Mouse (Mus musculus): Measurements from ENCODE around the gene Gm21915. TPM values are rescaled to one million over a fixed set of nuclear protein-coding genes. Genes with fewer than 3 reads are reported as not detected.

The Gm21915 gene
- polyA plus RNA-seq, 1 experiment: not detected

GRCm38 (mm10) chr9:40666190-40666803 lies 4.1 kb upstream of the Gm21915 start:
- DNase-seq (ENCODE audit: low spot score): no peak

DNA sequence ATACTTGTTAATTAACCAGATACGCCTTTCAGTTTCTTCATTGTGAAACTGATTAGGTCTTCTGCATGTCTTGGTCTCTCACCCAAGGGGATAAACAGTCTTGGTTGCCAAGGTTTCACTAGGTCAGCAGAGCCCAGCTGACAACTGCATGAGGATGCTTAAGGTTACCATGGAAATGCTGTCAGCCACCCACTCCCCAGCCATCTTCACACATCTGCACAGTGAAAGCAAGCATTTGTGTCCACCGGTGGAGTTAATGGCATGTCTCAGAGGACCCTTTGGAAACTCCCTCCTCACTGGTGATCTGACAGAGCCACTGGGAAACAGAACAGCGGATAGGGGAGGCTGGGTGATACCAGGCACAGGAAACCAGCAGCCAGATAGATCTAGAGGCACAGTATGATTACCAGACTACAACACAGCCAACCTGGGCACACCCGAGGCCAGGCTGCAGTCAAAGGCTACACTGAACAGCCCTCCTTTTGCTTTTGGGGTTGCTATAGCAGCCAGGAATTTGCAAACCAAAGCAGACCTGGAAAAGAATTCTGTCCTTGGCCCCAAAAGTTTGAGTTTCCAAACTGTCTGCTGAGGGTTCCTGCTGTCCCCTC lies 1.0 kb downstream of the Gm21915 start:
- DNase-seq (ENCODE audit: low spot score): no peak

GRCm38 (mm10) chr9:40675203-40675958 lies 5.0 kb downstream of the Gm21915 start:
- no peak for DNase-seq (ENCODE audit: low spot score)

GRCm38 (mm10) chr9:40678653-40679052 lies 8.2 kb downstream of the Gm21915 start:
- no peak for DNase-seq (ENCODE audit: low spot score)

GRCm38 (mm10) chr9:40685801-40686420 lies 15.5 kb downstream of the Gm21915 start, which contains the start of gene Clmp:
Gene Clmp, plus strand, starts transcription at chr9:40685962.
- peak; percentile 43 for DNase-seq (ENCODE audit: low spot score)

DNA sequence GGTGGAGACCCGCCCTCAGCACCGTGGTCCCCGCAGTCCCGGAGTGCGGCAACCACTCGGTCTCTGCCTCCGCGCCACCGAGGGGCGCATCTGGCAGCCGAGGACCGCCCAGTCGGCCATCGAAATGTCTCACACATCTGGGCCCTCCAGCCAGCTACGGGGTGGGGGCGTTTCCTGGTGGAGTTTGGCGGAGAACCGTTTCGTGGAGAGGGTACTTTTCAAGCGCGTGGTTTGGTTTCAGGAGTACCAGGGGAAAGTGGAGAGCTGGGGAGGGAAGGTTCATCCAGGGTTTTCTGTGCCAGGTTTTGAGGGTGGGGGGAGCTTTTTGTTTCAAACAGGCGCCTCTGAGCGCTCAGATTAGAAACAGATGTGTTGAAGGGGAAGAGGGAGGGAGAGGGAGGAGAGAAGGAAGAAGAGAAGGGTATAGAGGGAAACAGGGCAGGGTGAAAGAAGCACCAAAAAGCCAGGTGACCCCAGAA lies 16.0 kb downstream of the Gm21915 start:
- DNase-seq (ENCODE audit: low spot score): no peak

GRCm38 (mm10) chr9:40687053-40687452 lies 16.6 kb downstream of the Gm21915 start:
- DNase-seq (ENCODE audit: low spot score): no peak

DNA sequence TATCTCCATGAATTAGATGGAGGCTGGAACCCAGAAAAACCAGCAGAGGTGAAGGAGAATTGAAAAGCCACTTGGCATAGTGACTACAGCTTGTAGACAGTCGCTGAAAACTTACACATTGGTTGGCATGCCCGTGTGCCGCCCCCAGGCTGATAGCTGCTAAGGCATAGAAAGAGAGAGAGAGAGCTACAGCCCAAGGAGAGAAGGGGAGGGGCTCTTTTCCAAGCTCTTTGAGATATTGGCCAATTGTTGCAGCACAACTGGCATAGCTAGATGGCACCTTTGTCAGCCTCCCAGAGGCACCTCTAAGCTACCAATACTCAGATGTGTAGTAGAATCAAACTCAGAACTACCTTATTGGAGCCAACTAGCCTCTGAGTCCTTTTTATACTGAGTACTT lies 17.1 kb downstream of the Gm21915 start:
- no peak for DNase-seq (ENCODE audit: low spot score)

DNA sequence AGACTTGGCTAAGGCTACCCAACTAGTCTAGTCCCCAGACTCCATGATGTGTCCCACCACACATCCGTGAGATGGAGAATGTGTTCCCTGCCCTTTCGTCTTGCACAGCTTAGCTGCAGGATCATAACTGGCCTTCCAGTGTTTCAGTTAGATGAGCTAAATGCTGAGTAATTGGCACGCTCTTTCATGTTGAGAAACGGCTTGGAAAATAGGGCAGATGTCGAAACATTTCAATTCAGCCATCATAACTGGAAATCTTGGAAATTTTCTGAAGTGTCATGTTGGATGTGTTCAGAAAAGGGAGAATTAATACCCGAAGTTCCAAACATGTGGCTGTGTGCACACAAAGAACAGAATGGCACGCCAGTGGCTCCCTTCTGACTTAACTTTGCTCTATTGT lies 20.1 kb downstream of the Gm21915 start:
- no peak for DNase-seq (ENCODE audit: low spot score)

DNA sequence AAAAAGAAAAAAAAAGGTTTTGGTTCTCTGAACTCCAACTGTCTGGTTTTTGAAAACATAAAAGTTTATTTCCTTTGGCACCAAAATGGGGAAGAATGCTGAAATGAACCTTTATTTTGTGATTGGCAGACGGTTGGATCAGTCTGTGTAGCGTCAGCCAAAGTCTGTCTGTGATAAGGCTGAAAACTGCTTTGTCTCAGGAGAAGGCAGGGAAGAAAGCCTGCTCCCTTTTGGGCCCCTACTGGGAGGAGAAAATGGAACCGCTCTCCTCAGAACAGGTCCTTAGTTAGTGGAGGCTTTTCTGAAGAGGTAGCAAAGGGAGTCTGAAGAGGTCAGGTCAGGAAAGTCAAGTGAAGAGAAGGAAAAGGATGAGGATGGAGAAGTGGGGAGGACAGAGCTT lies 22.6 kb downstream of the Gm21915 start:
- DNase-seq (ENCODE audit: low spot score): no peak

DNA sequence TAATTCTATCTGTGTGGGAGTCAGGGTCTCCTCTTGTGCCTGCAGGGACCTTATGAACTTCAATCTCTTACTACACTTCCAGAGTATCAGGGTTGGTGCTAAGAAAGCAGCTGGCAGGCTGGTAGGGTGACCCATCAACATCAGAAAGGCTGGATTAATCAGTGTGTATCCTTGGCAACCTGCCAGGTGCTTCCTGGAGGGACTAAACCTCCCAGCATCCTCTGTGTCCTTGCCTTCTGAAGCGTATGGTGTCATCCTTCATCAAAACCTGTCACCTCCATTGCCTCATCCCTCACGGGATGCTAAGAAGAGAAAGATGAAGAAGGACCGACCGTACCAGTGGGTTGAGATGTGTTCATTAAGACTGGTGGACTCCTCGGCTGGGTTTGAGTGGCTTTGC lies 23.4 kb downstream of the Gm21915 start:
- no peak for DNase-seq (ENCODE audit: low spot score)

- no peak for DNase-seq (ENCODE audit: low spot score)
These were observed 23.9 kb downstream of the Gm21915 start for GRCm38 (mm10) chr9:40694284-40694683.

DNA sequence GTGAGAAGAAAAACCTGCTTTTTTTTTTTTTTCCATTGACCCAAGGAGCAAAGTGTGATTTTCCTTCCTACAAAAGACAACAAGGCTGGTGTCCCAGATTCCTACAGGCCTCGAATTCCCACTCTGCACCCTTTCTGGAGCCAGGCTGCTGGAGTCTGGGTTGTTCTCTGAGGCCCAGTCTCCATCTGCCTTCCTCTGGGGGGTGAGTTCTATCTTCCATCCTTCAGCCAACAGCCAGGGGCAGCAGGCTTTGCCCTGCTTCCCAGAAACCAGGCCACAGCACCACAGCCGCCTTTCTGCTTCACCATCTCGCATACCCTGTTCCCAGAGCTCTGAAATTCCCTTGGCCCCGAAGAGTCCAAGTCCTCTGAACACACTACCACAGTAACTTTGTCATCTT lies 25.7 kb downstream of the Gm21915 start:
- DNase-seq (ENCODE audit: low spot score): no peak

DNA sequence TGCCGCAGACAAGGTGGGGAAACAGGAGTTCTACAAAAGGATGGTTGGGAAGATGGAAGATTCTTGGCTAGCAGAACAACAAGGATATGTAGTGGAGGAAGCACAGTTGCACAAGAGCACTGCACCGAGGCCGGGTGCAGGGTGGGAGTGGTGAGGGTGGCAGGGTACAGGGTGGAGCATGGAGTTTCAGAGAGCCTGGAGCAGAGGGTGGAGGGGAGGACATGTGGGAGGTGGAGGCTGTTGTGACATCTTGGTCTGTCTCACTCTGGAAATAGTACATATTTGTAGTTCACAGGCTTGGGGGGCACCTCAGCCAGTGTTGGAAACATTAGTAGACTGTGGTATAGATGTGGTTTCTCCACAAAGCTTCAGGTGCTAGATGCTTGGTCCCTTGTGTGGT lies 28.8 kb downstream of the Gm21915 start:
- no peak for DNase-seq (ENCODE audit: low spot score)

DNA sequence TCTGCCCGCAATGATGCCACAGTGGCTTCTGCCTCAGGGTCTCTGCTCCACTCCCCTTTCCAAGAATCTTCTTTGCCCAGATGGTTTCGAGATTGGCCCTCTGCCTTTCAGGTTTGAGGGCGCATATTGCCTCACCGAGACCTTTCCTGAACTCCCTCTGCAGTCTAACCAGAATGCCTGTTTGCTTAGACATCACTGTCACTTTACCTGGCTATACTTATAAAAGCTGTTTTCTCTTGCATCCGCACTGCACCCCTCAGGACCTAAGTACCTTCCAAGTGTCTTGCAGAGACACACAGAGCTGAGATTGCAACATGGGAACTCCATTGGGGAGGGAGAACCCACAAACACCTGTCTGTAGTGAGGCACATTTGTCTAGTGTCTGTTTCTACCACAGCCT lies 29.8 kb downstream of the Gm21915 start:
- no peak for DNase-seq (ENCODE audit: low spot score)

GRCm38 (mm10) chr9:40704364-40705276 lies 34.2 kb downstream of the Gm21915 start:
- DNase-seq (ENCODE audit: low spot score): no peak

- no peak for DNase-seq (ENCODE audit: low spot score)
These were observed 38.2 kb downstream of the Gm21915 start for GRCm38 (mm10) chr9:40708448-40709140.

- no peak for DNase-seq (ENCODE audit: low spot score)
These were observed 38.7 kb downstream of the Gm21915 start for GRCm38 (mm10) chr9:40709141-40709537.

DNA sequence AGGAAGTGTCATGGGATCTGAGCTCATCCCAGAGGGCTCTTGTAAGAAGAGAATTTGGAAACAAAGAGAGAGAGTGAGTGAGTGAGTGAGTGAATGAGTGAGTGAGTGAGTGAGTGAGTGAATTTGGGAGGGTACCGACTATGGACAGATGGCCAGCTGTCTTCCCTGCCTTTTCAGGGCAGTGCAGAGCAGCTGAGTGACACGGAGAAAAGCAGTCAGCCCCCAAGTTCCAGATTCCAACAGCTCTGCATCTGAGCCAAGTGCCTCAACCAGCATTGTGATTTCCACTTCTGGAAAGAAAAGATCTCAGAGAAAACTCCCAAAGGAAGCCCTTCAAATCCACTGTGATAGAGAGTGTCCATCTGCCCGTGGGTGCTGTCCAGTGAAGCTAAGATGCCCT lies 39.2 kb downstream of the Gm21915 start:
- DNase-seq (ENCODE audit: low spot score): no peak

- DNase-seq (ENCODE audit: low spot score): no peak
These were observed 39.6 kb downstream of the Gm21915 start for GRCm38 (mm10) chr9:40709991-40710390.

GRCm38 (mm10) chr9:40711654-40712053 lies 41.2 kb downstream of the Gm21915 start:
- no peak for DNase-seq (ENCODE audit: low spot score)

Data from urinary bladder, adult 2 months (tissue).